Mouse (Mus musculus): ENCODE measurements around the gene Uckl1. TPM values are rescaled to one million over a fixed set of nuclear protein-coding genes. Genes with fewer than 3 reads are reported as not detected.

The Uckl1 gene
- total and polyA plus RNA-seq, 3 experiments = 16.0 to 31.9 (median 18.7) TPM

GRCm38 (mm10) chr2:181600828-181601750 lies 16.4 kb upstream of the Uckl1 start:
- Histone ChIP-seq H3K36me3 (replicated peaks in 1 of 2; ENCODE audit: control insufficient read depth in 1 of 2, insufficient read depth in 1 of 2, low read length in 1 of 2) (peaks cover 0 to 9% of the 10 kb centered on the region in 2 experiments), H3K79me2 (replicated peaks; ENCODE audit: control insufficient read depth, extremely low read depth, insufficient read depth, poor library complexity, severe bottlenecking) (peaks cover 17% of the 10 kb centered on the region), H3K27ac (ENCODE audit: insufficient read depth, low read depth) (peak overlapping the region; percentile 49), H3K9me3 (replicated peaks; ENCODE audit: low read length) (no peaks in the 10 kb centered on the region), H3K4me3 (replicated peaks in 1 of 3; ENCODE audit: low read depth in 2 of 3, low read length in 2 of 3, poor library complexity in 1 of 3) (peak overlapping the region; percentile 57 to 96 (median 80)), H3K4me2 (ENCODE audit: insufficient read depth, low read depth, poor library complexity, severe bottlenecking) (peak overlapping the region; percentile 95), H3K27me3 (replicated peaks) (peaks cover 18% of the 10 kb centered on the region), H3K4me1 (ENCODE audit: control insufficient read depth in 1 of 2, insufficient read depth in 2 of 2) (peaks cover 7 to 35% of the 10 kb centered on the region in 2 experiments; a peak in 3 of 4 replicates), H3K9ac (ENCODE audit: insufficient read depth, low read depth) (peak overlapping the region; percentile 91)
- in situ Hi-C loops (cut with MboI; ENCODE audit: low pct_ligation_motif_present, low pct_unique_long_range_greater_than_20kb, low sequenced_read_pairs) (no loop called here), dilution Hi-C loops (cut with MboI; ENCODE audit: extremely low pct_ligation_motif_present, extremely low pct_unique_long_range_greater_than_20kb, low sequenced_read_pairs) (no loop called here)
- DNase-seq (ENCODE audit: extremely low read depth) = peak; percentile 98
- TF ChIP-seq E2F4 (IDR thresholded peaks at IDR 0.05; ENCODE audit: insufficient replicate concordance, low read depth, low read length) (no peak), MYC (IDR thresholded peaks at IDR 0.05; ENCODE audit: low read depth, low read length) (peak; percentile 60; the same call in 1 of the 2 replicates), POLR2AphosphoS2 (IDR thresholded peaks at IDR 0.05; ENCODE audit: low read depth, low read length) (0 out of 2 replicates have a peak, but pooled peaks have one; percentile 44), NELFE (IDR thresholded peaks at IDR 0.05; ENCODE audit: low read depth, low read length) (peak; percentile 89), ZNF384 (IDR thresholded peaks at IDR 0.05; ENCODE audit: low read depth, low read length) (no peak), USF1 (IDR thresholded peaks at IDR 0.05; ENCODE audit: low read depth, low read length) (no peak), ZKSCAN1 (IDR thresholded peaks at IDR 0.05; ENCODE audit: borderline replicate concordance, low read depth, low read length) (no peak), MAX (IDR thresholded peaks at IDR 0.05; ENCODE audit: low read length) (peak; percentile 83), GABPA (IDR thresholded peaks at IDR 0.05; ENCODE audit: insufficient replicate concordance, low read depth, low read length) (peak; percentile 22; the same call in 1 of the 2 replicates), ZC3H11A (IDR thresholded peaks at IDR 0.05; ENCODE audit: low read depth, low read length) (no peak), ETS1 (conservative IDR thresholded peaks at IDR 0.05; ENCODE audit: low read depth, low read length) (peak; percentile 27; the same call in 1 of the 2 replicates), CTCF (conservative IDR thresholded peaks at IDR 0.05 in 1 of 2, IDR thresholded peaks at IDR 0.05 in 1 of 2; ENCODE audit: low read depth in 2 of 2, low read length in 2 of 2) (no peak), HCFC1 (IDR thresholded peaks at IDR 0.05; ENCODE audit: low read depth, low read length) (peak; percentile 93), MAZ (IDR thresholded peaks at IDR 0.05; ENCODE audit: low read depth, low read length) (0 out of 2 replicates have a peak, but pooled peaks have one; percentile 20), RAD21 (IDR thresholded peaks at IDR 0.05; ENCODE audit: low read depth, low read length) (no peak), CHD1 (IDR thresholded peaks at IDR 0.05; ENCODE audit: low read depth, low read length) (no peak), TCF12 (IDR thresholded peaks at IDR 0.05; ENCODE audit: low read depth, low read length) (peak; percentile 72), CHD2 (IDR thresholded peaks at IDR 0.05; ENCODE audit: low read length) (peak; percentile 73; the same call in 1 of the 2 replicates), KAT2A (IDR thresholded peaks at IDR 0.05; ENCODE audit: insufficient replicate concordance, low read length) (peak; percentile 81; the same call in 1 of the 2 replicates), BHLHE40 (IDR thresholded peaks at IDR 0.05; ENCODE audit: low read depth, low read length) (peak; percentile 80), TBP (conservative IDR thresholded peaks at IDR 0.05; ENCODE audit: low read depth, low read length) (peak; percentile 69), UBTF (IDR thresholded peaks at IDR 0.05; ENCODE audit: low read depth, low read length) (no peak), IRF4 (IDR thresholded peaks at IDR 0.05; ENCODE audit: low read depth, low read length) (peak; percentile 35; the same call in 1 of the 2 replicates), RCOR1 (conservative IDR thresholded peaks at IDR 0.05; ENCODE audit: low read depth, low read length) (no peak), MEF2A (IDR thresholded peaks at IDR 0.05; ENCODE audit: borderline replicate concordance, low read depth, low read length) (peak; percentile 59), ZMIZ1 (IDR thresholded peaks at IDR 0.05; ENCODE audit: low read depth, low read length) (peak; percentile 69; the same call in 1 of the 2 replicates), EP300 (IDR thresholded peaks at IDR 0.05; ENCODE audit: low read length) (no peak), USF2 (conservative IDR thresholded peaks at IDR 0.05; ENCODE audit: low read depth, low read length) (no peak), POLR2A (IDR thresholded peaks at IDR 0.05; ENCODE audit: low read depth, low read length) (peak; percentile 80), NRF1 (IDR thresholded peaks at IDR 0.05; ENCODE audit: low read depth, low read length) (peak; percentile 94), JUND (conservative IDR thresholded peaks at IDR 0.05; ENCODE audit: low read depth, low read length) (no peak), ELF1 (IDR thresholded peaks at IDR 0.05; ENCODE audit: low read depth, low read length) (peak; percentile 95), JUN (IDR thresholded peaks at IDR 0.05; ENCODE audit: insufficient read depth, low read depth, low read length) (no peak), SMC3 (IDR thresholded peaks at IDR 0.05; ENCODE audit: low read depth, low read length) (no peak), PAX5 (IDR thresholded peaks at IDR 0.05; ENCODE audit: low read length) (no peak), MAFK (IDR thresholded peaks at IDR 0.05; ENCODE audit: insufficient replicate concordance, low read length) (no peak), SIN3A (IDR thresholded peaks at IDR 0.05; ENCODE audit: low read length) (peak; percentile 81), MXI1 (IDR thresholded peaks at IDR 0.05; ENCODE audit: low read depth, low read length) (peak; percentile 77)
